Mouse (Mus musculus) cerebellum, adult 11-12 months (tissue): ENCODE results near the gene 1700029H14Rik.

ENCODE experiments used
- DNase-seq: peaks from one replicate; pipeline ENCODE4 v3.0.0; 2022

Gene 1700029H14Rik

GRCm38 (mm10) chr8:13562118-13562517, at the start of gene 1700029H14Rik:
Gene 1700029H14Rik (minus strand): TSS chr8:13562461.
- DNase-seq: no peak

GRCm38 (mm10) chr8:13611702-13612101, 49.4 kb upstream of the 1700029H14Rik start:
- no peak for DNase-seq

- no peak for DNase-seq
These were observed 47.7 kb upstream of the 1700029H14Rik start for GRCm38 (mm10) chr8:13609971-13610370.

GRCm38 (mm10) chr8:13608946-13609345, 46.7 kb upstream of the 1700029H14Rik start:
- DNase-seq: no peak

- no peak for DNase-seq
These were observed 43.7 kb upstream of the 1700029H14Rik start for GRCm38 (mm10) chr8:13605920-13606480.

GRCm38 (mm10) chr8:13602621-13603020, 40.4 kb upstream of the 1700029H14Rik start:
- no peak for DNase-seq

- no peak for DNase-seq
These were observed 38.9 kb upstream of the 1700029H14Rik start for GRCm38 (mm10) chr8:13601166-13601565.

GRCm38 (mm10) chr8:13600716-13601115, 38.5 kb upstream of the 1700029H14Rik start:
- no peak for DNase-seq

GRCm38 (mm10) chr8:13600204-13600603, 37.9 kb upstream of the 1700029H14Rik start:
- DNase-seq: no peak

- DNase-seq: no peak
These were observed 35.5 kb upstream of the 1700029H14Rik start for GRCm38 (mm10) chr8:13597777-13598176.

GRCm38 (mm10) chr8:13595861-13596260, 33.6 kb upstream of the 1700029H14Rik start:
- DNase-seq: peak; percentile 55

GRCm38 (mm10) chr8:13594884-13595323, 32.6 kb upstream of the 1700029H14Rik start:
- peak; percentile 91 for DNase-seq

- no peak for DNase-seq
These were observed 31.1 kb upstream of the 1700029H14Rik start for GRCm38 (mm10) chr8:13593340-13593739.

GRCm38 (mm10) chr8:13591246-13591645, 29.0 kb upstream of the 1700029H14Rik start:
- no peak for DNase-seq

- DNase-seq: no peak
These were observed 26.8 kb upstream of the 1700029H14Rik start for GRCm38 (mm10) chr8:13589071-13589470.

- DNase-seq: no peak
These were observed 22.4 kb upstream of the 1700029H14Rik start for GRCm38 (mm10) chr8:13584652-13585051.

- DNase-seq: no peak
These were observed 15.6 kb upstream of the 1700029H14Rik start for GRCm38 (mm10) chr8:13577869-13578268.

- no peak for DNase-seq
These were observed 9.7 kb upstream of the 1700029H14Rik start for GRCm38 (mm10) chr8:13571999-13572398.

- no peak for DNase-seq
These were observed 4.7 kb downstream of the 1700029H14Rik start for GRCm38 (mm10) chr8:13557526-13557925.

- DNase-seq: no peak
These were observed 10.8 kb downstream of the 1700029H14Rik start for GRCm38 (mm10) chr8:13551574-13551830.

- DNase-seq: peak; percentile 87
These were observed 11.3 kb downstream of the 1700029H14Rik start for GRCm38 (mm10) chr8:13550718-13551573.

- no peak for DNase-seq
These were observed 13.4 kb downstream of the 1700029H14Rik start for GRCm38 (mm10) chr8:13548831-13549230.

- DNase-seq: peak; percentile 40
These were observed 14.0 kb downstream of the 1700029H14Rik start for GRCm38 (mm10) chr8:13548235-13548634.

GRCm38 (mm10) chr8:13546421-13546820, 15.8 kb downstream of the 1700029H14Rik start:
- no peak for DNase-seq
